Mouse (Mus musculus): ENCODE results near the gene Ncoa7.

GRCm38 (mm10) chr10:30802033-30802432 lies 1.1 kb downstream of the Ncoa7 start:
- no peak for TF ChIP-seq CTCF (IDR thresholded peaks at IDR 0.05)
- no peak for TF ChIP-seq EP300 (IDR thresholded peaks at IDR 0.05)
